Mouse (Mus musculus): ENCODE data around the gene Nav2. TPM values are rescaled to one million over a fixed set of nuclear protein-coding genes. Genes with fewer than 3 reads are reported as not detected.
A peak's percentile ranks its signal among the peaks of the same experiment; 100 is the strongest.

Gene Nav2
- 10 to 100 TPM; 53.0 to 60.1 TPM for total RNA-seq (2021)

- DNase-seq (ENCODE audit: low spot score) = no peak
- intact Hi-C loops (cut with DNase I) = no loop called here
Measured at GRCm38 (mm10) chr7:48908521-48909341, at the start of gene Nav2. Gene Nav2, plus strand, starts transcription at chr7:48908716.

DNA sequence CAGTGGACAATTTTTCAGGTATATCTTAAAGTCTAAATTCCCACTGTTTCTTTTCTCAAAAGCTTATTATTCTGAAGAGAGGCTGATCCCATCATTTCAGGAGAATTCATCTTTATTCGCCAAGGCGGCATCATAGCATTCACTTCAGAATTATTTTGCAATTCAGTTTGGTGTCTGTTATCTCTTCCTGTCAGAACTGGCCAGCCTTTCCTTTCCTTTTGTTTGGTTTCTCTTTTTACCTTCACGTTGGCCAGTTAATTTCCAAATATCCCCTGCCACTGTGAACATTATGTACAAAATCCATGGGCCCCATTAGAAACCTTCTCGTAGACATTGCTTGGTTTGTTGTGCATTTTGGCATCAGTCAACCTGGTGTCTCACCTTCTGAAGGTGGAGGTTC, 49.2 kb upstream of the Nav2 start:
- intact Hi-C loops (cut with DNase I) = no loop called here
- DNase-seq (ENCODE audit: low spot score) = no peak

DNA sequence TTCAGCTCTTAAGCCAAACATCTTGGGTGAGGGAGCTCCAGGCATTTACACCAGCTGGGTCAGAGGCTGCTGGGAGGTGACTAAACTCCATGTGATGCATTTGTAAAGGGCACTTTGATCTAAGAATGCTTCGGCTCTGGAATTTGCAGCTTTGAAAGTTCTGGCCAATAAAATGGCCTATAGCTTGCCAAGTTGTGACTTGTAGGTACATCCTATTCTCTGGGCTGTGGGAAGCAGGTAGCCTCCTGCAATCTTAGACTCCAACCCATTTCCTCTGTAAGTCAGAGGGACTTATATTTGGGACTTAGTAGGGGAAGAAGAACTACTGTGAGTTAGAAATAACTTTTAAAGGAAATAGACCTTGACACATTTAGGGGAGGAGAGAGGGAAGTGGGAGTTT, 47.6 kb upstream of the Nav2 start:
- intact Hi-C loops (cut with DNase I) = no loop called here
- DNase-seq (ENCODE audit: low spot score) = no peak

DNA sequence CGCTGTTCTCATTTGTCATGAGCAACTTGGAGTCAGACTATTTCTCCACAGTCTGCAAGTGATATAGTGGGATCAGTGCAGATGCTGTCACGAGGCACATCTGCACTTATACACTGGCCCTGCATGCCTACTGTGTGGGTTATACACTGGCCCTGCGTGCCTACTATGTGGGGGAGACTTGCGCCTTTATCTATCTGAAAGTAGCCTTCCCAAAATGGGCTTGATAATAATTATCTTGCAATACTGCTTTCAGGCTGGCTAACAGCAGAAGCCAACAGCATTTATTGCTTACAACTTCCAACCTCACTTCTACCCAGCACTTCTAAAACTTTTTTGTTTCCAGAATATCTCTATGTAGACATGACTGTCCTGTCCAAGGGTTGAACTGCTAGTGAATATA, 46.7 kb upstream of the Nav2 start:
- DNase-seq (ENCODE audit: low spot score) = no peak
- intact Hi-C loops (cut with DNase I) = no loop called here

- DNase-seq (ENCODE audit: low spot score) = no peak
- intact Hi-C loops (cut with DNase I) = no loop called here
Measured at GRCm38 (mm10) chr7:48864199-48864598, 44.3 kb upstream of the Nav2 start.

DNA sequence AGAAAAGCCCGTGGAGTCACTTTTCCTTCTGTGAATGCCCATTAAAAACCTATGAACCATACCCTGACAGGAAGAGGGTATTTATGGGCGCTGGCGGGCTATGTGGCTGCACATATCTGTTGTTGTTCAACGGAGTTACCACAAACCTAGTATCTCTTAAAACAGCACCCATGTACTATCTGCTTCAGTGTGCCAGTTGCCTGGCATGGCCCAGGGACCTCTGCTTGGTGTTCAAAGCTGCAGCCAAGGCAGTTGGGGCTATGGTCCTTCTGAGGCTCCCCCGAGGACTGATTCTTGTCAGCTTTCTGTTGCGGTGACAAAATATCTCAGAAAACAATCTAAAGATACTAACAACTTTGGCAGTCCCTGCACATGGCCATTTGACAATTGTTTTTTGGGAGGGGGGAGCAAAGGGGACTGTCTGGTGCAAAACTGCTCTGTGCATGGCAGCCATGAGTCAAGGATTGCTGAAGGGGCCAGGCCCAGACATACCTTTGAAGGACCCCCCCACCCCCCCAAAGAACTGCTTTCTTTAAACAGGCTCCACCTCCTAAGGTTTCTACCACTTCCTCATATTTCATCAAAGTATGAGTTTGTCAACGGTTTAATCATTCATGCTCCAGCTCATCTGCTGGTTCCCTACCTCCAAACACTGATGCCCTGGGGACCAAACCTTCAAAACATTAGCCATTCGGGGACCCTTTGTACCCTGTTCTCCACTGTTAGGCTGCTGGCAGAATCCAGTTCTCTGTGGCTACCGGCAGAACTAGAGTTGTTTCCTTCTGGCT, 43.7 kb upstream of the Nav2 start:
- no peak for DNase-seq (ENCODE audit: low spot score)
- intact Hi-C loops (cut with DNase I) = no loop called here

DNA sequence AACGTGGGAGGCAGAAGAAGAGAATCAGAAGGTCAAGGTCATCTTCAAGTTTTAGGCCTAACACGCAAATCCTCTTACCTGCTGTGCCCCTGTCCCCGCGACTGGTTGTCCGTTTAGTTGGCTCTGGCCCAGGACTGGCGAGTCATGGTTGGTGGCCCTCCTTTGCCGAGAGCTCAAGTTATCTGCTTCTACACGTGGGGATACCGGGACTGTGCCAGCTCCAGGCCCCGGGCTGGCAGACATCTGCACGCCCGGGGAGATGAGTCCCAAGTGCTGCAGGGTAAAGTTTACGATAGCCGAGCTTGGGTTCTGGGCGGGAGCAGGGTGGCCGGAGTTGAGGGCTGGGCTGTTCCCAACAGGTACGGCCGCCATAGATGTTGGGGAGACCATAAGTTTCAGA, 40.9 kb upstream of the Nav2 start:
- intact Hi-C loops (cut with DNase I) = no loop called here
- DNase-seq (ENCODE audit: low spot score) = no peak

GRCm38 (mm10) chr7:48870144-48870543, 38.4 kb upstream of the Nav2 start:
- intact Hi-C loops (cut with DNase I) = no loop called here

DNA sequence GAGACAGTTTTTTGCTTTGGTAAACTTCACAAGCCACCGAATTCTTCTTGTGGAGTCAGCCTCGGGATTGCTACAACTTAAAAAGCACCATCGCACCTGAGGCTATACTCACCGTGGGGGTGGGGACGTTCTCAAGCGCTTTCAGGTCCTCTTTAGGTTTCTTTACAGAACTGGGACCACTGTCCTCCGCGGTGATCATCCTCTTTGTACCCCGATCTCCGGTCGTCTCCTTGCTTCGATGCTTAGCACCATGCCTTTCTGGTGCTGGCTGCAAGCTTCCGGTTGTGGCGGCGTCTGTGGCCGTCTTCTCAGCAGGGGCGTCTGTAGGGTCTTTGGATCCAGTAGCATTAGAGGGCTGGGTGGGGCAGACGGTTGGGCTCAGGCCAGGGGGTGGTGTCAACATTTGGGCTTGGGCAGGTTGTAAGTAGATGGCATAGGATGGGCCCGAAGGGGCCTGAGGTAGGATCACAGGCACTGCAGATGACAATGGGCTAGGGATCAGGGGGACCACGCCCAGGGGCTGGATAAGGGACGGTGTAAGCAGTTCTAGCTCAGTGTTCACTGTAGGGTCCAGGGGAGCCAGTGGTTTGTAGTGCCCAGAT, 37.8 kb upstream of the Nav2 start:
- intact Hi-C loops (cut with DNase I) = no loop called here
- DNase-seq (ENCODE audit: low spot score) = no peak

More at GRCm38 (mm10) chr7:48870144-48870543, 38.4 kb upstream of the Nav2 start:
- no peak for DNase-seq (ENCODE audit: low spot score)

DNA sequence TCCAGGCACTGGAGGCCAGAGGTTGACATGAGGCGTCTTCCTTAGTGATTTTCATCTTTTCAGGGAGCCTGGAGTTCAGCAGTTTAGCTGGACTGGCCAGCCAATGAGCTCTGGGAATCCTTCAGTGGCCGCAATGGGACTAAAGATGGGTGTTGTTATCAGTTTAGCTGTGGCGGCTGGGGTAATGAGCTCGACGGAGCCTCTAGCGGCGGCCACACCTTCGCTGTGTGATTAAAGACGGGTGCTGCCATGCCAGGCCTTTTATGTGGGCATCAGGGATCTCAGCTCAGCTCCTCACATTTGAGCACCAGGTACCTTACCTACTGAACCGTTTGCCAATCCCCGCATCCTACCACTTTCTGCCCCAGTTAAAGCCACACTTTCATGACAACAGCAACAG, 37.2 kb upstream of the Nav2 start:
- no peak for DNase-seq (ENCODE audit: low spot score)
- intact Hi-C loops (cut with DNase I) = no loop called here

GRCm38 (mm10) chr7:48875096-48875495, 33.4 kb upstream of the Nav2 start:
- no peak for DNase-seq (ENCODE audit: low spot score)
- intact Hi-C loops (cut with DNase I) = loop anchor here (5.0 kb wide), 2 partner anchors 38 to 128 kb away; no protein-coding TSS in a partner anchor

DNA sequence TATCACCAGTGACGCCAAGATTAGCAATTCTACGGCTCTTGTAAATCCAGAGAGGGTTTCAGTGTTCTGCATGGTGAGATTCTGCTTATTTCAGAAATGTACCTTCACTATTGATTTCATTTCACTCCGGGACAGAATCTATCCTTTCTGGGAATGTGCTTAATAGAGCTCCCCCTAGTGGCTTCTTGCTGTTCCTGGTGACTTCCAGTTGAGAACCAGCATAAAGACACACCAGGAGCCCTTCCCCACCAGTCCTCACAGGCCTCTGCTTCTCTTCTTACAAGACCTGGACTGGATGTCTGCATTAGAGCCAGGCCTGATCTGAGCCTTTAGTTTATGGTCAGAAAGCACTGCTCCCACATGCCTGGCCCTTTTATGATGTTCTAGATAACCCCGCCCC, 32.0 kb upstream of the Nav2 start:
- intact Hi-C loops (cut with DNase I) = loop anchor here (2.0 to 5.0 kb wide), 3 partner anchors 39 to 129 kb away; no protein-coding TSS in a partner anchor
- DNase-seq (ENCODE audit: low spot score) = no peak

- DNase-seq (ENCODE audit: low spot score) = no peak
- intact Hi-C loops (cut with DNase I) = loop anchor here (2.0 to 5.0 kb wide), 3 partner anchors 41 to 131 kb away; no protein-coding TSS in a partner anchor
Measured at GRCm38 (mm10) chr7:48877786-48878390, 30.6 kb upstream of the Nav2 start.

GRCm38 (mm10) chr7:48879574-48879973, 28.9 kb upstream of the Nav2 start:
- intact Hi-C loops (cut with DNase I) = loop anchor here (5.0 kb wide), 2 partner anchors 42 to 132 kb away; no protein-coding TSS in a partner anchor
- DNase-seq (ENCODE audit: low spot score) = no peak

DNA sequence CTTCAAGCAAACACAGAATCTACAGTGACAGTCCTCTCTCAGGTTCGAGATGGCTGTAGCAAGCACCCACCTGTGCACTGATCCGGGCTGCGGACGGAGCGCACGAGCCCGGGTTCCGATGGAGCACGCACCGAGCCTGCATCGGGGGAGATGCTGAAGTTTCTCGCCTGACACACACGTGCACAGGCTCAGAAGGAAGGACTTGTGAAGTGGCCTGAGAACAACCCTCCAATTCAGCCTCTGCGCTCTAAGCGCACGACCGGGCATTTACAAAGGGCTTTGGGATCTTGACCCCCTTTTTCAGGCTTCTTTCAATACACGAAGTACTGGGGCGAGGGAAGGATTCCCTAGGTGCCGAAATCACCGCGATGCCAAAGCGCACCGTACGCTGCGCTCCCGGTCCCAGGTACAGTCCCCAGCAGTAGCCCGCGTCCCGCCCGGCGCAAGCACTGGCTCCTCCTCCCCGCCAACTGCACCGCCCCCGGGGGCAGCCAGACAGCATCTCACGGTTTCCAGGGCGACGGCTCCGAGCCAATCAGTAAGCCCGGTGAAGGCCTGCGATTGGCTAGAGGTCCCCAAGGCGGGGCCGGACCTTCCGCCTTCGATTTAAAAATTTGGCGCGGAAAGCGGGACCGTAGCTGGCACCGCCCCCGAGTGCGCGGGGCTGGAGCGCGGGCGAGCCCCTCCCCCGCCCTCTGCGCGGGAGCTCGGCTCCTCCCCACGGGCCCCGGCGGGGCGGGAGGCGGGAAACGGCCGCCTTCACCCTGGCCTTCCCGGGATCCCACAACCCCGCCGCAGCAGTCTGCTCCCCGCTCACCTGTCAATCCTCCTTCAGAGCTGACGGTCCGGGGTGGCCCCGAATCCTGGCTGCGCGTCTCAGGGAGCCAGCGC, 27.7 kb upstream of the Nav2 start:
- intact Hi-C loops (cut with DNase I) = no loop called here
- DNase-seq (ENCODE audit: low spot score) = peak; percentile 93

GRCm38 (mm10) chr7:48881486-48881885, 27.0 kb upstream of the Nav2 start, which contains the start of gene E2f8:
Gene E2f8, minus strand, starts transcription at chr7:48881596.
- peak; percentile 52 for DNase-seq (ENCODE audit: low spot score)
- intact Hi-C loops (cut with DNase I) = no loop called here

DNA sequence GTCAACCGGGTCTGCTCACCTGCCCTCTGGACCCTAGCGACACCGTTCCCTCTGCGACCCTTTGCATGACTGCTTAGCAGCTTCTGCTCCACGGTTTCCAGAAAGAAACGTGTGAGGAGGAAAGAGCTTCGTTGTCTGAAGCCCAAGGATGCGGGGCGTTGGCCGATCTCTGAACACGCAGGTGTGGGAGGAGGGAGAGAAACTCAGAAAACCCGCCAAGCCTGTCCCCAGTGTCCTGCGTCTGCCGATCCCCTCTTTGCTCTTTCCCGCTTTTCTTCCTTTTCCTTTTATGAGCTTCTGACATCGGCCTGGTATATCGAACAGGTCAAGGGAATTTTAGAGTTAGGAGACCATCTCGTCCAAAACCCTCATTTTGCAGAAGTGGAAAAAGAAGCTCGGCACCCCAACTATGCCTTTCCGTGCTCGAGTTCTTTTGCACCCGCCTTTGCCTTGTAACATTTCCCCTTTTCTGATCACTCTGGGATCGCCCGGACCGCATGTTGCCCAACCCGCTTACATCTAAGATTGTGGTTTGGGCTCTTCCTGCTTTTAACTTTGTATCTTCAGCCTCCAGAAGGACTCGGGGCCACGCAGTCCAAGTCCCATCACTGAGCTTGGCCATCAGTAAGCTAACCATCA, 26.4 kb upstream of the Nav2 start:
- intact Hi-C loops (cut with DNase I) = no loop called here
- DNase-seq (ENCODE audit: low spot score) = no peak

DNA sequence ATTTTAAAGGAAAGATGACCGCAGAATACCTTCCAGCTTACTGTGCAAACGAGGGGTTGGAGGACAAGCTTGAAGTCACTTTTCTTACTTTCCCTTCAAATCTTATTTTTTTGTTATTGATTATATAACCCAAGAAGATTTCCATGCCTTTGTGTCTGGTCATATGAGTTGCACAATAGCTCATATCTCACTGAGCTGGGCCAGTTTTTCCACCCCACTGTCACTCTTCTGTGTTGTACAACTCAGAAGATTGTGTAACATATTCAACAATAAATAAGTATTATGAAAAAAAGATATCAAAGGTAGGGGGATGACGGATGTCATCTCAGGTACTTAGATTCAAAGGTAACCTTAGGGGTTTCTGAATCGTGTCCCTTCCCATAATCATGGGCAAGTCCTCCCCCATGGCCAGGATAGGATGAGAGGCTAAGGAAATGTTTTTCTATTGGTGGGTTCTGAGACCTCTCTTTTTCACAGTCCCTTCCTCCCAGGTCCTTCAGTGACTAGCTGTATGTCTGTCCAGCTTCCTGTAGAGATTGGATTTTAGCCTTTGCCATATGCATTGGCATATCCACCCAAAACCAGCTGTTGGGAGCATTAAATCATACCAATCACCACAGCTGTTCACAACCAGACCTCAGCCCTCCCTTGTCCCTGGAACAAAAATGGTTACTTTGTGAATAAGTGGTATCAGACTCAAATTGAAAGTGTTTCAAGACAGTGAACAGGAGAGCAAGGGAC, 24.8 kb upstream of the Nav2 start:
- DNase-seq (ENCODE audit: low spot score) = no peak
- intact Hi-C loops (cut with DNase I) = no loop called here
